Mouse (Mus musculus) MEL-GATA-1-ER (cell line): Measurements from ENCODE around the gene Olfr1224-ps1.
"Not testable (repeated sequence)": the region's sequence is repeated elsewhere in the genome, so short reads cannot be mapped to it uniquely, and the experiment has no call there.

Experiments
- DNase-seq: peaks from one replicate; pipeline ENCODE4 v3.0.0-alpha.2; 2012; ENCODE audit warnings: low read depth; ENCODE audit errors: extremely low read depth

The Olfr1224-ps1 gene

GRCm38 (mm10) chr2:89163991-89164390 is at the start of gene Olfr1224-ps1:
Gene Olfr1224-ps1 (minus strand): TSS chr2:89164091.
- not testable (repeated sequence) for DNase-seq

DNA sequence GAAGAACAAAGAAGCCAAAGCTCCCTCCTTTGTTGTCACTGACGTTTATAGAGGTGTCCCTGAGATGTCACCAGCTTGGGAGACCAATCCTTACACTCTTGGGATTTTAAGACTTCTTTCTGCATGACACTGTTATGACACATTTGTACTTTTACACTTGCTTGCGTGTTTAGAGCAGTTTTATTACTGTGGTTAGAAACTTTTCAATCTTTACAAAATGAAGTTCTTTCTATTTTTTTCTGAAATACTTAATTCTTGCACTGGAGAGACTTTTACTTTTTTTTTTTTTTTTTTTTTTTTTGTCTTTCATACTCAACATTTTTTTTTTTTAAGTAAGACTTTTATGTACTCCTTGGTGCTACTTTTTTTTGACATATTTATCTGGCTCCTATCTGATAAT is 36.1 kb upstream of the Olfr1224-ps1 start, which contains the start of gene Olfr1226:
Olfr1226 (minus strand) TSS at position 101 of the 400 bp plus-strand sequence.
- no peak for DNase-seq

DNA sequence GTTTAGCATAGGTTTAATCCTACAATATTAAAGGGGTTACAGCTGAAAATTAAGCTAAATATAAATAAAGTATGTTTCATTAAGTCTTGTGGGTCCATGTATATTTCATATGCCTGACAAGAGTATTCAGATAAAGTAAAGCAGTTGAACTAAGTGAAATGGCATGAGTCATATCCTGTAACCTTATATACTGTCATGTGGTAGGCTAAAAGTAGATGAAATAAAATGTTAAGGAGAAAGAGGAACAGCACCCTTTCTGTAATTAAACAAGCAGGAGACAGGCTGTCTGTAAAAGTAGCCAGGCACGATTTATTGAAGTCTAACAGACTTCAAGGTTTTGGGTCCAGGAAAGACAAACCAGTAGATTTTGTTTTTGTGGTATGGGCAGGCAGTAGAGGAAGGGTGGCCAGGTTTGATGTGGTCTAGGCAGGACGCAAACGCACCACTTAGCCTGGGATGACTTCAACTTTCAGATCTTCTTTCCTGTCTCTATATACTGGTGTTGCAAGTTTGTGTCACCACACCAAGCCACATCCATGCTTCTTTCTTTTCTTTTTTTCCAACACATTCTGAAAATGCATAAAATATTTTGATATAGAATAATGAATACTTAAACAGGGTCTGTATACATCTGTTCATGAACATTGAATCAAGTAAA is 32.6 kb upstream of the Olfr1224-ps1 start:
- peak; percentile 11 for DNase-seq

DNA sequence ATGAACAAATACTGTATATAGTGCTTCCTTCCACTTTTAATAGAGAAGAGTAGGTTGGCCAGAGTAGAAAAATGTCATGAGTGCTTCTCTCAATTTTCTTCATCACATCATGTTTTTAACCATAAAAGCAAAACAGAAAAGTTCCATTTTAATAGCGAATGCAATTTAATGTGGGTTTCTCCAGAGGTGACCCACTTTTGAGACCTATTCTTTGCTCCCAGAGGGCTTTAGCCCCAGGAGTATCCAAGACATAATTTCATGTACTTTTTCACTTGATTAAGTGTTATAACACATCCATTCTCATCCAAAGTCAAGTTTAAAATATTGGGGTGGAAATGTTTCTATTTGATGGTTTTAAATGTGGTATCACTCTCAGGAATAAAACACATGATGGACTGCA is 10.7 kb upstream of the Olfr1224-ps1 start, which contains the start of gene Olfr1225:
Olfr1225 (minus strand) TSS at position 101 of the 400 bp plus-strand sequence.
- DNase-seq = no peak

- not testable (repeated sequence) for DNase-seq
Measured at GRCm38 (mm10) chr2:89164711-89165110, 820 bp upstream of the Olfr1224-ps1 start.

GRCm38 (mm10) chr2:89151460-89151859 is 12.4 kb downstream of the Olfr1224-ps1 start, which contains the start of gene Olfr1223:
Gene Olfr1223 (minus strand): TSS chr2:89151560.
- DNase-seq = no peak

GRCm38 (mm10) chr2:89132954-89133353 is 30.9 kb downstream of the Olfr1224-ps1 start, which contains the start of gene Olfr1222:
Gene Olfr1222 (minus strand): TSS chr2:89133054.
- DNase-seq = no peak

- peak; percentile 33 for DNase-seq
Measured at GRCm38 (mm10) chr2:89117183-89117582, 46.7 kb downstream of the Olfr1224-ps1 start, which contains the start of gene Olfr1221. Gene Olfr1221 (minus strand): TSS chr2:89117283.

GRCm38 (mm10) chr2:89106735-89107134 is 57.2 kb downstream of the Olfr1224-ps1 start, which contains the start of gene Olfr1220:
Gene Olfr1220 (minus strand): TSS chr2:89106835.
- DNase-seq = no peak

DNA sequence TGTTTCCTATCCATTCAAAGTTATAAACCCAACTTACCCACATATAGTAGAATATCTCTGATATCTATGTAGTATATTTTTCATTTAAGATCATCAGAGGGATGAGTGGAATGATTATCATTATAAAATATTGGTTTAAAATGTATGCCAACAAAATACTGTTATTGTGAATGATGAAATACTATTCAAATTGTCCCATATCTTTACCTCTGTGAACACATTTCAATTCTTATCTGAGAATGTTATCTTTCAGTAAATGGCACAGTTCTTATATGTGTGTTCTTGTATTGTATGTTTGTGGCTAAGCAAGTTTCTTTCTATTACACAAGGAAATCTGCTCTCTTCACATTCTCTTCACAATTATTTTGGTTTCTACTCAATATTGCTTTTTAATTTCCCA is 58.2 kb downstream of the Olfr1224-ps1 start:
- DNase-seq = no peak
